Mouse (Mus musculus) layer of hippocampus, postnatal 36 days (tissue): ENCODE measurements around the gene Rorb. TPM values are rescaled to one million over a fixed set of nuclear protein-coding genes. Genes with fewer than 3 reads are reported as not detected.
A peak's percentile ranks its signal among the peaks of the same experiment; 100 is the strongest.

Source experiments
- DNase-seq, 2 experiments: peaks; one replicate each; pipeline ENCODE4 v3.0.0; 2022
- total RNA-seq, 2 experiments: library from RNA; stranded (reverse); gene quantifications; 2 replicates each; pipeline ENCODE4 v1.2.3; 2021

Rorb gene
- total RNA-seq, 2 experiments from 2014 or later, result 18.7 to 20.8 TPM

- DNase-seq, result peak; percentile 64 to 70
These were observed 105.9 kb downstream of the Rorb start for GRCm38 (mm10) chr19:19005144-19005543.

GRCm38 (mm10) chr19:19004023-19004656 lies 106.9 kb downstream of the Rorb start:
- no peak for DNase-seq

DNA sequence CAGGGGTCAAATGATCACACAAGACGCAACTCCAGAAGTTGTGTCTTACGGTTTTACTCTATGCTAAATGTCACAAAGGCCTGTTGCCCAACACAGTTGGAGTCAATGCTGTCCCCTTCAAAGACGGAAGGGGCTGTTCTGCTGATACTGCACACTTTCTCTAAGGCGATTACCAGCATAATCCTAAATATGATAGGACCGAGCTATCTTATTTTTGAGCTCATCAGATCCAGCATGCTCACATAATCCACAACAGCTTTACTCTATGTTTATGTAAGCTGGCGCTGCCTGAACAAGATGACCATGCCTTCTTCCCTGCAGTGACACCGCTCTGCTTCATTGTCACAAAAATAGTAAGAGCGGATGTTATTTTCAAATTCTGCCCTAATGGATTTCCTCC lies 112.0 kb downstream of the Rorb start:
- no peak for DNase-seq

DNA sequence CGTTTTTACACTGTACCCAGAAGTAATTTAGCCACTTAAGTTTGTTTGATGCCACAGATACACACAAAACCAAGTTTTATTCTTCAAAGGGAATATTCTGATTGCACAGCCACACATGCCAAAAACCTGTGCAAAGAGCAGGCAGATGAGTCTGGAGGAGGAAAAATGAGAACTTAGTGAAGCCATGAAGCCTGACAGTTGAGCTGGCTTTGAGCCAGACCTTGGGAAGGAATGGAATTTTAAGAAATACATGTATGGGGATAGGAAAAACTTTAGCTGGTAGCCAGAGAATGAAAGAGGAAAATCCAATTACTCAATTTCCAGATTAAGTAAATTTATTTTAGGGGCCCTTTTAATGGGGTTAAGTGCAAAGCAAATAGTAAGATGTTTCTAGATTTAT lies 113.3 kb downstream of the Rorb start:
- no peak for DNase-seq

- DNase-seq, result no peak
These were observed 131.0 kb downstream of the Rorb start for GRCm38 (mm10) chr19:18979996-18980395.

- peak in 1 of 2 experiments; percentile 13 for DNase-seq
These were observed 136.0 kb downstream of the Rorb start for GRCm38 (mm10) chr19:18974796-18975660.

- DNase-seq, result no peak
These were observed 141.6 kb downstream of the Rorb start for GRCm38 (mm10) chr19:18969386-18969785.

DNA sequence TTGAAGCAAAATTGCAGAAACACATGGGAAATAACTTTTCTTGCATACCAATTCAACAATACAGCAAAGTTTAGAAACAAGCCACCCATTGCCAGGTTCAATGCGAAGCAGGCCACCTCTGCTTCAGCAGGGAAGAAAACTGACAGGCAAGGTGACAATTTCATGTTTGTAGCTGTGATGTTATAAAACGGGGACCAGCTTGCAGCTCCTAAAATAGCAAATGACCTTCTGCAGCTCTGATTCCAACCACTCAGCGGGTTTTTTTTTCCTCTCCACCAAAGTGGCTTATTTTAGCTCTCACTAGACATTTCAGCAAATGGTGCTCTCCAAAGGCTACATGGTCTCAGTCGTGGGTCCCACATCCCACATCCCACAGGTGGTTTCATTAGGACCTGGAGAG lies 143.7 kb downstream of the Rorb start:
- no peak for DNase-seq

GRCm38 (mm10) chr19:18959862-18960261 lies 151.1 kb downstream of the Rorb start:
- DNase-seq, result no peak

DNA sequence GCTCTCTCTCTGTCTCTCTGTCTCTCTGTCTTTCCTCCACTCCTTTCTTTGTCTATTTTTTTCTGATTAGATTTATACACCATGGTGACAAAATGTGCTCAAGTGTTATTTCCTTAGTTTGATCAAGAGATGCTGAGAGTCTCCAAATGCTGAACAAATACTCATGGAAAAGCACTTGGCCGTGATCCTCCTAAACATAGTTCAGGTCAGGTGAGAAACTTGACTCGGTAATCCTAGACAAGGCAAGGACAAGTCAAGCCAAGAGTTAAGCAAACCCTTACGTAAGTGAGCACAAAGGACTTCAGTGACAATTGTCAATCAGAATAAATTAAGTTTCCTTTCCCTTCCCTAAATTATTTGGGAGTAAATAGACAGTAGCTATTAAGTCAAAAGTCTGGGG lies 158.2 kb downstream of the Rorb start:
- no peak for DNase-seq

DNA sequence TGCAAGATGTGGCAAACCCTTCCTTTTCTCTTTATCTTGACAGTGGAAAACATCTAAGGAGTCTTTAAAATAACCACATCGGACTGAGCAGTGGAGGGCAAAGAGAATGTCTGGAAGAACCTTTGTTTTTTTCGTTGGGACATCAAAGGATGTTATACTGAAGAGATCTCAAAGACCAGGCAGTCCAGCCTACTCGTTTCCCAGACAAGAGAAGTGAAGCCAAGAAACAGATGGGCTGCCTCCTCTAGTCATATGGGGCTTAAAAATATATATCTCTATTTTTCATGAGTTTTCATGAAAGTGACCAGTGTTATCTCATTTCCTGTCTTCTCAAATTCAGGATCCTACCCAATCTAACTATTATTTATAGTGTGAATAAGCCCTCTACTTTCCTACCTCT lies 163.8 kb downstream of the Rorb start:
- no peak for DNase-seq

GRCm38 (mm10) chr19:18945265-18945664 lies 165.7 kb downstream of the Rorb start:
- DNase-seq, result no peak

DNA sequence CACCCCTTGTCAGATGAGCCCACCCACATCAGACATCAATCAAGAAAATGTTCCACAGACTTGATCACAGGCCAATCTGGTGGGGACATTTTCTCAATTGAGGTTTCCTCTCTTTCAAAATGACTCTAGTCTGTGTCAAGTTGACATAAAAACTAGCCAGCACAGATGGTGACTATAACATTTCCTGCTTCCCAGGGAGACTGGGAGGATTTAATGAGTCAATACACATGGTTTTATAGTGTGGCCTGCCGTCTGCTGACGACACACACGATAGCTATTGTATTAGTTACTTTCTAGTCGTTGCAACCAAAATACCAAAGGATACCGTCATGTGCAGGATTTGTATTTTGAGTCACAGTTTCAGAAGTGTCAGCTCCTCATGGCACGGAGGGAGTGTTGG lies 169.6 kb downstream of the Rorb start:
- no peak for DNase-seq

GRCm38 (mm10) chr19:18911755-18912340 lies 199.1 kb downstream of the Rorb start:
- no peak for DNase-seq

- DNase-seq, result no peak
These were observed 201.4 kb downstream of the Rorb start for GRCm38 (mm10) chr19:18909641-18910040.

- no peak for DNase-seq
These were observed 205.5 kb downstream of the Rorb start for GRCm38 (mm10) chr19:18905511-18905910.

- DNase-seq, result no peak
These were observed 208.3 kb downstream of the Rorb start for GRCm38 (mm10) chr19:18902694-18903067.

DNA sequence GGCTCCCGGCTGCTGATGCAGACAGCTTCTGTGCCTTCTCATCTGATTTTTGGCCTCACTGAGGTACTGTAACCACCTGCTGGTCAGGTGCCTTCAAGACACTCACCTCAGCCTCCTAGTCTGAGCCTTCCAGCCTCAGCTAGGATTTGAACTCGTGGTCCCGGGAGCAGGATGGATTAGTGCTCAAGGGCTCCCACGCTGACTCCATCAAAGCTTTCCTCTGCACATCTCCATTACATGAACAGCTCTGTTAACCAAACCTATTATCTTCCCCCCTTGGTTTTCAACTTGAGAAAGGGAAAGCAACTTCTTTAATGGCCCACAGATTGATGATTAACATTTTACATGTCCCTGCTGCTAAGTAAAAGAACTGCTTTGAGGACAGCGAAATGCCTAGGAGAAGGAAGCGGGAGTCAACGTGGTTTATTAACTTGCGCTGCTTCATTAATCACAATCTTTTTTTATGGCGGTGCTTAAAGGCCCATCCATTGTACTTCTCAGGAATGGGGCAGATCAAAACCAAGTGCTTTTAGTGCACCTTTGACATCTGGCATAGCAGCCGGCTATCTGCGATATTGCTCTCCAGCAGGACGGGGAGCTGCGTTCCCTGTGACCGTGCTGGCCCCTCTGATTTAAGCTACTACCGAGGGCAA lies 208.8 kb downstream of the Rorb start:
- no peak for DNase-seq

GRCm38 (mm10) chr19:18898238-18898637 lies 212.8 kb downstream of the Rorb start:
- DNase-seq, result no peak

DNA sequence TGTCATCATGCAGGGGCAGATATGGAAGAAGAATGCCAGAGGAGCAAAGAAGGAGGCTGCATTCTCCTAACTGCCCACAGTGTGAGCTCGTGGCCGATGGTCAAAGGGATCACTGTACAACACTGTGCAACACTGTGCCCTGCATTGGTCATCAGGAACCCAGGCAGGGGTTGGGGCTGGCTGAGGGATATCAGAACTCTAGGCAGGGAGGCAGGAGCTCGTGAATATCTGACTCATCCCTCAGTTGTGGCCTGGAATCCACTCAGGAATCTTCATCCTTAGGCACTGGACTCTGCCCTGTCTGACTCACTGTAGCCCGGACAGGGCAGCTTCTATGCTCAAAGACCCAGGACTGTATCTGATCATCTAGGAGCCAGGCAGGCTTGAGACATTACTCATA lies 220.8 kb downstream of the Rorb start:
- no peak for DNase-seq

DNA sequence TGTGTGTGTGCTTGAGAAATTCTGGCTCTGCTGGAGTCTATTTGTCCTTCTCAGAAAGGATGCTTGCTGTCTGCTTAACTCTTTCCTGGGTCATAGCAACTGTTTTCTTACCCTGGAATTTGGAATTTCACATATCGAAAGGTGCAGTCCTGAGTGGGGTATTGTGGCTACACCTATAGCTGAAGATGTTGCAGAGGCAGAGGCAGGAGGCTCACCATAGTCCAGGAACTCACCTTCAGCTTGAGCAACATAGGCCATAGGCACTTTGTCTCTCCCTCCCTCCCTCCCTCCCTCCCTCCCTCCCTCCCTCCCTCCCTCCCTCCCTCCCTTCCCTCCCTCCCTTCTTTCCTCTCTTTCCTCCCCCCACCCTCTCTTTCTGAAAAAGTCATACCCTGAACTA lies 221.4 kb downstream of the Rorb start:
- no peak for DNase-seq

GRCm38 (mm10) chr19:18889117-18889627 lies 221.8 kb downstream of the Rorb start:
- peak; percentile 41 to 43 for DNase-seq
